Mouse (Mus musculus): Measurements from ENCODE around the gene Gm20388. TPM values are rescaled to one million over a fixed set of nuclear protein-coding genes. Genes with fewer than 3 reads are reported as not detected.
A peak's percentile ranks its signal among the peaks of the same experiment; 100 is the strongest.

Gm20388 gene
- polyA plus RNA-seq, 1 experiment from 2014 or later = 7.4 TPM

DNA sequence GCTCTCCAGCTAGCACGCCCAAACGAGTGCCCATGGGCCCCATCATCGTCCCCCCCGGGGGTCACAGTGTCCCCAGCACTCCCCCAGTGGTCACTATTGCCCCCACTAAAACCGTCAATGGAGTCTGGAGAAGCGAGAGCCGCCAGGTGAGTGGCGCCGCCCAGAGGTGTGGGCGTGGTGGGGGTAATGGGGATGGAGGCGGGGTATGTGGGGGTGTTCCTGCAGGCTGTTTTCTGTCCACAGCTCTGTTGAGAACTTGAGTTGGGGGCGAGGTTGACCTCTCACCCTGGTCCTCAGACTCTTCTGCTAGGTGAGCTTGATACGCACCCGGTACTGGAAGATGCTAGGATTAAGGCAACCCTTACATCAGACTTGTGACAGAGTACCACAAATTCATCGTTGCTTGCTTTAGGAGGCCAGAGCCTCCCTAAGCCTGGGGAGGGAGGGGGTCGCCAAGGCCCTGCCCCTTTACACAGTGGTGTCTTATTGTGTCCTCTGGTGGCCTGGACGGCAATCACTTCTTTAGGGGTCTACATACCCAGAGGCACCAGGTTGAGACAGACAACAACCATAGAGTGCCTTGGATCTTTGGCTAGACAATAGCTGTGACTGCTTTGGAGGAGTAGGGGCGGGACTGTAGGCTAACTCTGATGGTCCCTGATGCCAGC, 652.2 kb downstream of the Gm20388 start:
- no peaks in the 10 kb centered on the region for H3K27me3 ChIP-seq
- H3K27ac ChIP-seq = peak overlapping the region; percentile 88
- 0 out of 2 replicates have a peak, but pooled peaks have one; percentile 4 for ATAC-seq (replicated peaks; ENCODE audit: low FRiP score)
- H3K36me3 ChIP-seq = peaks cover 19% of the 10 kb centered on the region
- peaks cover 79% of the 10 kb centered on the region for H3K4me1 ChIP-seq
- H3K4me3 ChIP-seq (replicated peaks) = no peak overlapping the region
- 0 out of 2 replicates have a peak overlapping the region, but pooled peaks have one; percentile 7 for H3K4me2 ChIP-seq
- WGBS = 71% methylated on average over 18 of the region's 18 CpGs
- H3K9ac ChIP-seq = no peak overlapping the region
- no peaks in the 10 kb centered on the region for H3K9me3 ChIP-seq (replicated peaks)

DNA sequence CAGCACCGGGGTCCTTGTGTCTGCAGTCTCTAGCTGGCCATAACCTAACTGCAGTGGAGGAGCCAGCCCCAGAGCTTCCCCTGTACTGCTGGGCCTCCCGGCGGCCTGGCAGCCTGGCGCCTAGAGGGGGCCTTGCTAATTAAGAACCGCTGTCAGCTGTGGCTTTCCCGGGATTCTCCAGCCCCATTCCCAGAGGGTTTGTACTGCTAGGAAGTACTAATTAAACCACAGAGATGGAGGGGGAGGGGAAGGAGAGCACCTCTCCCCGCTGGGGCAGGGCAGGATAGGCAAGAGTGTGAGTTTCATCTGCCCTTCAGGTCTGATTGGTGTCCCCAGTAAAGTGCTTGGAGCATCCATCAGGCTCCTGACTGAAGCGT, 652.7 kb downstream of the Gm20388 start:
- 10% methylated on average over 8 of the region's 8 CpGs for WGBS
- Histone ChIP-seq H3K36me3 (peaks cover 24% of the 10 kb centered on the region), H3K27me3 (no peaks in the 10 kb centered on the region), H3K4me1 (peaks cover 74% of the 10 kb centered on the region), H3K4me2 (peak overlapping the region; percentile 33; the same call in 1 of the 2 replicates), H3K4me3 (replicated peaks) (no peak overlapping the region), H3K27ac (peak overlapping the region; percentile 88), H3K9ac (no peak overlapping the region), H3K9me3 (replicated peaks) (no peaks in the 10 kb centered on the region)
- peak; percentile 9; the same call in 1 of the 2 replicates for ATAC-seq (replicated peaks; ENCODE audit: low FRiP score)

DNA sequence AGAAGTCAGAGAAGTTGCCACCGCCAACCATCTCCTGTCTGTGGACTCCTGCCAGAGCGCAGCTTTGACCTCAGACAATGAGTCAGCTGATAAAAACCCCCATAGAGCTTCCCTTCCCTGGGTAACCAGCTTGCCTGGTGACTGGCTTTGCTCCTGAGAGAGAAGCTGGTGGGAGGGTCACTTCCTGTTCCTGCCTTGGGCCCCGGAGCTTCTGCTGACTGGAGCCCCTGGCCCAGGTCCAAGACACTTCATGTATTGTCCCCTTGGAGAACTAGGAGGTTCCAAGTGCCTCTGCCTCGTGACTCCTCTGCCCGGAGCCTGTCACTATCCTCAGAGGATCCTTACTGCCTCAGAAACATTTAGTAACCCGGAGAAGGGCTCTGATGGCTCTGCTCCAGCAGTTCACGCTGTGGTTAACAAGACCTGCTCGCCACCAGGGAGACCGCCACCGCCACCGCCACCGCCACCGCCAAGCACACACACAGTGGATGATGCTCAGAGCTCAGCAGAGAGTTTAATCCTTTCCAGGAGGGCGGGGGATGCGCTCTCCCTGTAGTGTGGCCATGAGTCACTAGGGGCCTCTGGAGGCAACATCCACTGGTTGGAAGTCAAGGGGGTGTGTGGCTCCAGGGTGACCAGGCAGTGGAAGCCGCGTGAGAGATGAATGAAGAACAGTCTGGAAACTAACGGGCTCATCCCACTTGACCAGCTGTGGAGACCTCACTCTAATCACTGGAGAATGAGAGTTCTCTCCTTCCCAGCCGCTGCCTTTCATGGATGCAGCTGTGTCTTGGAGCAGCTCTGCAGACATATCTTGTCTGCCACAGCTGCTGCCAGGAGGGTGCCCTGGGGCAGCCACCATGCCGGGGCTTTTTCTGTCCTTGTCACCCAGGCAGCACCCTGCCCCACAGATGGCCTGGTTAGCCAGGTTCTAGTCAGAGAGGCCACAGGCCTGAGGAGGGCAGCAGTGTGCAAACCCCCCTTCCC, 653.5 kb downstream of the Gm20388 start:
- peak; percentile 55 for ATAC-seq (replicated peaks; ENCODE audit: low FRiP score)
- Histone ChIP-seq H3K9ac (no peak overlapping the region), H3K27me3 (no peaks in the 10 kb centered on the region), H3K27ac (peak overlapping the region; percentile 88), H3K36me3 (peaks cover 32% of the 10 kb centered on the region), H3K9me3 (replicated peaks) (no peaks in the 10 kb centered on the region), H3K4me2 (peak overlapping the region; percentile 33), H3K4me1 (peaks cover 66% of the 10 kb centered on the region), H3K4me3 (replicated peaks) (no peak overlapping the region)
- 29% methylated on average over 20 of the region's 20 CpGs for WGBS

DNA sequence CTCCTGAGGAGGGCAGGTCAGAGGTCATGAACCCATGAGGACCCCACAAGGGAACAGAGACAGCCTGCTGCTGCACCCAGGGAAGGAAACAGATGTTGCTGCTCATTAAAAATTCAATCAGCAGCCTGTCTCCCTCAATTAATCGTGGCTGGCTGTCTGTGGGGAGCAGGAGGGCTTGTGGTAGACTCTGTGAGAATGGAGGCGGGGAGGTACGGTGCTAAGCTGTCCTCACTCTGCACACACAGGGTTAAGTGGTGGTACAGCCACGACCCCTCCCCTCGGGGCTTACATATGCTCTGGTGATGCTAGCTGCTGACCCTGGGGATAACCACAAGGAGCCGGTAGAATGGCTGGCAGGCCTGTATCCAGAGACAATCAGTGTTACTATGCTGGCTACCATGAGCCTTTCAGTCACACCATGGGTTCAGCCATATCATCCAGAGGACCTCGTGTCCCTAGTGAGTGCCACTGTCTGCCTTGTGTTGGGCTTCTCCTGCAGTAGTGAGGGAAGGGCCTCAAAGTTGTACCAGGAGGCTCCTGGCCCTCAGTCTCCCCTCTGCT, 654.6 kb downstream of the Gm20388 start:
- 27% methylated on average over 7 of the region's 7 CpGs for WGBS
- Histone ChIP-seq H3K9me3 (replicated peaks) (no peaks in the 10 kb centered on the region), H3K27ac (0 out of 2 replicates have a peak overlapping the region, but pooled peaks have one; percentile 88), H3K36me3 (peaks cover 43% of the 10 kb centered on the region), H3K9ac (no peak overlapping the region), H3K4me1 (peaks cover 55% of the 10 kb centered on the region), H3K4me2 (no peak overlapping the region), H3K27me3 (no peaks in the 10 kb centered on the region), H3K4me3 (replicated peaks) (no peak overlapping the region)
- ATAC-seq (replicated peaks; ENCODE audit: low FRiP score) = no peak

DNA sequence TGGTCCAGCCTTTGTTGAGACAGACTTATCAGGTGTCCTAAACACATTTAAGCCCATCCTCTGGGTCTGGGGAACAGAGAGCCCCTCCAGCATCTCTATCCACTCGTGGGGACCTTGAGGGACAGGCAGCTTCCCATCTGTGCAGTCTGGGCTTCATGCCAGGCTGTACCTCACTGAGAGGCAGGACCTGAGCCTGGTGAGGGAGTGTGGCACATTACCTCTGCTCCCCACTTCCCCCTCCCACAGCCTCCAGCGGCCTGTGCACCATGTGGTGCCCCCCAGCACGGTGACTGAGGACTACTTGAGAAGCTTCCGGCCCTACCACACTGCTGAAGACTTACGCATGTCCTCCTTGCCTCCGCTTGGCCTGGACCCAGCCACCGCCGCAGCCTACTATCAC, 656.0 kb downstream of the Gm20388 start:
- H3K4me2 ChIP-seq = no peak overlapping the region
- peaks cover 57% of the 10 kb centered on the region for H3K36me3 ChIP-seq
- peaks cover 46% of the 10 kb centered on the region for H3K4me1 ChIP-seq
- ATAC-seq (replicated peaks; ENCODE audit: low FRiP score) = no peak
- no peak overlapping the region for H3K27ac ChIP-seq
- WGBS = 88% methylated on average over 8 of the region's 8 CpGs
- no peaks in the 10 kb centered on the region for H3K9me3 ChIP-seq (replicated peaks)
- H3K4me3 ChIP-seq (replicated peaks) = no peak overlapping the region
- H3K27me3 ChIP-seq = no peaks in the 10 kb centered on the region
- H3K9ac ChIP-seq = no peak overlapping the region

DNA sequence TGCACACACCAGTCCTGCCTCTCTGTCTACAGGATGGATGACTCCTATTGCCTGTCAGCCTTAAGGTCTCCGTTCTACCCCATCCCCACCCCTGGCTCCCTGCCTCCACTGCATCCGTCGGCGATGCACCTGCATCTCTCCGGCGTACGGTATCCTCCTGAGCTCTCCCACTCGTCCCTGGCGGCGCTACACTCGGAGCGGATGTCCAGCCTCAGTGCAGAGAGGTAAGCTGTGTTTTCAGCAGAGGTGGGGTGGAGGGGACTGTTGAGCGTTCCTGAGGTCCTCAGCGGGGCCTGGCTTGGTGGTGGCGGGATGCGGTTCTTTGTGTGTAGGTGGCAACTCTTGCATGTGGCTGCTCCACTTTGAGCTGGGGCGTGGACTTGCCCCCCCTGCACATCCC, 657.1 kb downstream of the Gm20388 start:
- no peak for ATAC-seq (replicated peaks; ENCODE audit: low FRiP score)
- H3K4me2 ChIP-seq = no peak overlapping the region
- no peaks in the 10 kb centered on the region for H3K27me3 ChIP-seq
- H3K9ac ChIP-seq = no peak overlapping the region
- H3K9me3 ChIP-seq (replicated peaks) = no peaks in the 10 kb centered on the region
- peaks cover 40% of the 10 kb centered on the region for H3K4me1 ChIP-seq
- WGBS = 95% methylated on average over 17 of the region's 17 CpGs
- peaks cover 67% of the 10 kb centered on the region for H3K36me3 ChIP-seq
- no peak overlapping the region for H3K27ac ChIP-seq
- H3K4me3 ChIP-seq (replicated peaks) = no peak overlapping the region

DNA sequence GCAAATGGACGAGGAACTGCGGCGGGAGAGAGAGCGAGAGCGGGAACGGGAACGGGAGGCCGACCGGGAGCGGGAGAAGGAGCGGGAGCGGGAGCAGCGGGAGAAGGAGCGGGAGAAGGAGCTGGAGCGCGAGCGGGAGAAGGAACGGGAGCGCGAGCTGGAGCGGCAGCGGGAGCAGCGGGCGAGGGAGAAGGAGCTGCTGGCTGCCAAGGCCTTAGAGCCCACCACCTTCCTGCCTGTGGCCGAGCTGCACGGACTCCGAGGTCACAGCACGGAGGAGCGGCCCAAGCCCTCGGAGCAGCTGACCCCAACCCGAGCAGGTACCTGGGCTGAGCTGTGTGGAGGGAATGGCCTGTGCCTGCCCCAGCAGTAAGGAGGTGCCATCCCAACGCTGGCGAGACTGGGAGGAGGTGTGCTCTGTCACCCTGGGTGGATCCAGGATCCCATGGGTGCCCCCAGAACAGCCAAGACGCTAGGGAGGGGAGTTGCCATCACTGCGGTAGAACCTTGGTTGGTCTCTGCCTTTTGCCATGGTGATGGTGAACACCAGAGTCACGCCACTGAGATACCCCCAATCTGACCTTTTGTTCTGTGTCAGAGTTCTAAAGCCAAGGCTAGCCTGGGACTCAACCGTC, 657.6 kb downstream of the Gm20388 start:
- H3K4me2 ChIP-seq = no peak overlapping the region
- no peak overlapping the region for H3K9ac ChIP-seq
- no peaks in the 10 kb centered on the region for H3K27me3 ChIP-seq
- ATAC-seq (replicated peaks; ENCODE audit: low FRiP score) = no peak
- H3K4me3 ChIP-seq (replicated peaks) = no peak overlapping the region
- 96% methylated on average over 37 of the region's 37 CpGs for whole genome bisulfite sequencing
- peaks cover 73% of the 10 kb centered on the region for H3K36me3 ChIP-seq
- peaks cover 40% of the 10 kb centered on the region for H3K4me1 ChIP-seq
- H3K9me3 ChIP-seq (replicated peaks) = no peaks in the 10 kb centered on the region
- H3K27ac ChIP-seq = no peak overlapping the region

DNA sequence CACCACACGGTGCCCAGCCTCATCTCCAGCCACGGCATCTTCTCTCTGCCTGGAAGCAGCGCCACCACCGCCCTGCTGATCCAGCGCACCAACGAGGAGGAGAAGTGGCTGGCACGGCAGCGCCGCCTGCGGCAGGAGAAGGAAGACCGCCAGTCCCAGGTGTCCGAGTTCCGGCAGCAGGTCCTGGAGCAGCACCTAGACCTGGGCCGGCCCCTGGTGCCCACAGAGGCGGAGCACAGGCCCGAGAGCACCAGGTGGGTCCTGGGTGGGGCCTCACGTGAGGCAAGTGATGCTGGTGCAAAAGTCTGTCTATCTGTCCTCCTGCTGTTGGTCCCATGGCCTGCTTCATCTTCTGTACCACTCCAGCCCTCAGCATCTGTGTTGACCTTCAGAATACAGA, 658.5 kb downstream of the Gm20388 start:
- Histone ChIP-seq H3K4me2 (no peak overlapping the region), H3K4me1 (peaks cover 40% of the 10 kb centered on the region), H3K27ac (no peak overlapping the region), H3K9me3 (replicated peaks) (no peaks in the 10 kb centered on the region), H3K27me3 (no peaks in the 10 kb centered on the region), H3K4me3 (replicated peaks) (no peak overlapping the region), H3K36me3 (peaks cover 81% of the 10 kb centered on the region), H3K9ac (no peak overlapping the region)
- 90% methylated on average over 16 of the region's 17 CpGs for WGBS
- no peak for ATAC-seq (replicated peaks; ENCODE audit: low FRiP score)

DNA sequence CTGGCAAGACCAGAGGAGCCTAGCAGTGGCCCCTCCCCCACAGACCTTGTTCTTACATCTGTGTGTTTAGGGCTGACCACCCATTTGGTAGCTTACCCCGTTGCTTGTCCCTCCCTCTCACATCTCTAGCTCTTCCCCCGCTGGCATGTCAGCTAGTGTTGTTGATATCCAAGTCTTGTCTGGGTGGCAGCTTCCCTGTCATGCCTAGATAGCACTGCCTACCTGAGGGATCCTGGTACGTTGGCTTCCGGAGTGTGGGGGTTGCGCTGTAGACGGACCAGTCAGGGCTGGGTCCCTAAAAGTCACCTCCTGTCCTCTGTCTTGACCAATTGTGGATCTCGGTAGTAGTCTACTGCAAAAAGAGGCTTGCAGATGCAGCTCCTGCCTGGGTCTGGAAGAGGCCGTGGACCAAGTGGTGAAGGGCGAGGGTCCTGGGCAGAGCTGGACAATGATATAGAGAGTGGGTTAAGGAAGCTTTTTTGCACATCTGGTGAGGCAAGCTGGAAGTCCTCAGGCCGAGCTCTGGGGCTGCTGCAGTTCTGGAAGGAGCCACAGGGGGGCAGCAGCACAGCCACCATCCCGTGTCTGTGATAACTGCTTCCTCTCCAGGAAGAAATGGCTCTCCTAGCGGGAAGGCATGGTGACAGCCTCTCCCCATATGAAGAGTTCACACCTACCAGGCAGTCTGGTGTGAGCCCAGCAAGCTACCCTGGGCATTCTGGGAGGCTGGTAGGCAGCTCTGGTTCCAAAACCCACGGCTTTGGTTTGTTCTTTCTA, 659.5 kb downstream of the Gm20388 start:
- peaks cover 91% of the 10 kb centered on the region for H3K36me3 ChIP-seq
- H3K4me2 ChIP-seq = no peak overlapping the region
- no peaks in the 10 kb centered on the region for H3K27me3 ChIP-seq
- WGBS = 54% methylated on average over 13 of the region's 13 CpGs
- no peaks in the 10 kb centered on the region for H3K9me3 ChIP-seq (replicated peaks)
- no peak for ATAC-seq (replicated peaks; ENCODE audit: low FRiP score)
- no peak overlapping the region; the same call in 1 of the 2 replicates for H3K27ac ChIP-seq
- peaks cover 40% of the 10 kb centered on the region for H3K4me1 ChIP-seq
- H3K9ac ChIP-seq = no peak overlapping the region
- H3K4me3 ChIP-seq (replicated peaks) = no peak overlapping the region

DNA sequence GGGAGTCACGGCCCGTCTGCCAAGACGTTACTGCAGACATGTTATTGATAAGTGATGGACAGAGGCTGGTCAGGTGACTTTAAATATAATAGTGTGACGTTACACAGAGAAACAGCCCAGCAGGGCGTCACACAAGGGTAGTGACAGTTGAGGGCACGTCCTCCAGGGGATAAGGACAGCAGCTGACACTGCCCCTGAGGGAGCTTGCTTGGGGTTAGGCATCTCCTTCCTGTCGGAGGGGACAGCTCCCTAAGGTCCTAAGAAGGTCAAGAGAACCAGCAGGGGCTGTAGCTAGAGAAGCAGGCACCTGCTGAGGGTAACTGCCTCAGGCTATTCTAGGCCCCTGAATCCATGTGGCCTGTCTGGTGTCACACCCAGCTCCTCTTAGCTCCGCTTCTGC, 660.9 kb downstream of the Gm20388 start:
- no peak overlapping the region for H3K4me2 ChIP-seq
- 87% methylated on average over 8 of the region's 8 CpGs for WGBS
- H3K36me3 ChIP-seq = peaks cover 99% of the 10 kb centered on the region

DNA sequence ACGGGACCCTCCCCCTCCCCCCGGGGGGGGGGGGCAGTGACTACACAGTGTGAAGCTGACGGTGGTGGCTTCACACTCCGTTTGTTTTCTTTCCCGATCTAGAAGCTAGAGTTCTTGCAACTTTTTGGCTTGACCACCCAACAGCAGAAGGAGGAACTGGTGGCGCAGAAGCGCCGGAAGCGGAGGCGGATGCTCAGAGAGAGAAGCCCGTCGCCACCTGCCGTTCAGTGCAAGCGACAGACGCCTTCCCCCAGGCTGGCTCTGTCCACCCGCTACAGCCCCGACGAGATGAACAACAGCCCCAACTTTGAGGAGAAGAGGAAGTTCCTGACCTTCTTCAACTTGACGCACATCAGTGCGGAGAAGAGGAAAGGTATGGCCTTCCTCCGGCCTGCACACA, 661.9 kb downstream of the Gm20388 start:
- no peak overlapping the region for H3K27ac ChIP-seq
- no peak overlapping the region for H3K4me3 ChIP-seq (replicated peaks)
- peaks cover 99% of the 10 kb centered on the region for H3K36me3 ChIP-seq
- H3K4me2 ChIP-seq = no peak overlapping the region
- H3K9me3 ChIP-seq (replicated peaks) = no peaks in the 10 kb centered on the region
- H3K9ac ChIP-seq = no peak overlapping the region
- 81% methylated on average over 21 of the region's 21 CpGs for WGBS
- no peaks in the 10 kb centered on the region for H3K27me3 ChIP-seq
- ATAC-seq (replicated peaks; ENCODE audit: low FRiP score) = no peak
- peaks cover 57% of the 10 kb centered on the region for H3K4me1 ChIP-seq

More for the DNA sequence above, 660.9 kb downstream of the Gm20388 start:
- H3K9me3 ChIP-seq (replicated peaks) = no peaks in the 10 kb centered on the region
- H3K27me3 ChIP-seq = no peaks in the 10 kb centered on the region
- H3K4me1 ChIP-seq = peaks cover 48% of the 10 kb centered on the region
- no peak overlapping the region for H3K27ac ChIP-seq
- no peak overlapping the region for H3K4me3 ChIP-seq (replicated peaks)
- H3K9ac ChIP-seq = no peak overlapping the region
- no peak for ATAC-seq (replicated peaks; ENCODE audit: low FRiP score)
